Mouse (Mus musculus) WW6 (cell line): Measurements from ENCODE around the gene Actn1.
"Not testable (repeated sequence)": the region's sequence is repeated elsewhere in the genome, so short reads cannot be mapped to it uniquely, and the experiment has no call there.

Experiments
- DNase-seq: peaks from one replicate; pipeline ENCODE4 v3.0.0-alpha.2; 2013; ENCODE audit warnings: low read depth, low spot score

Actn1 gene

DNA sequence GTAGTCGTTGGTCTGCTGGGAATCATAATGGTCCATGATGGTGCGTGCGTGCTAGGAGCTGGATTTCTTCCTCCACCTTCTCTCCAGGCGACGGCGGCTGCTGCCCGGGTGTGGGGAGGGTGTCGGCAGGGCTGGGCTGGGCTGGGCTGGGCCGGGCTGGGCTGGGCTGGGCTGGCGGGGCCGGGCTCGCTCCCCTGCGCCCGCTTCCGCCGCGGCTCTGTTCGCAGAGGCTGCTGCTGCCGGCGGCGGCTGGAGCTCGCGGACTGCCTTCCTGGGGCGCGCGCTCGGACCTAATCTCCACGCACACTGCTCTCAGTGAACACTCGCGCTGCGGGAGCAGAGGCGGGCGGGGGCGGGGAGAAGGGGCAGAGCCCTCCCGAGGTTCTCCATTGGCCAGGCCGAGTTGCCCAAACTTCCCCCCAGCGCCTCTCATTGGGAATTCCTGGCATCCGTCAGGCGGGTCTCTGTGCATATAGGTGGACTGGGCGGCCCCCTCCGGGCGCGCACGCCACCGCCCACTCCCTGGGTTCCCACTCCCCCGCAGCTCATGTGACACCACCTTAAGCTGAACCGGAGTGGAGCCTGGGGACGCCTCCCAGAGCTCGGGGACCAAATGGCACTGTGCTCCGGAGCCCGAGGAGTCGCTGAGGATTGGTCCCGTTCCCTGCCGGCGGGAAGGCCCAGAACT lies at the start of gene Actn1:
Actn1 (minus strand) TSS at position 316 of the 688 bp plus-strand sequence.
- peak; percentile 92 for DNase-seq

DNA sequence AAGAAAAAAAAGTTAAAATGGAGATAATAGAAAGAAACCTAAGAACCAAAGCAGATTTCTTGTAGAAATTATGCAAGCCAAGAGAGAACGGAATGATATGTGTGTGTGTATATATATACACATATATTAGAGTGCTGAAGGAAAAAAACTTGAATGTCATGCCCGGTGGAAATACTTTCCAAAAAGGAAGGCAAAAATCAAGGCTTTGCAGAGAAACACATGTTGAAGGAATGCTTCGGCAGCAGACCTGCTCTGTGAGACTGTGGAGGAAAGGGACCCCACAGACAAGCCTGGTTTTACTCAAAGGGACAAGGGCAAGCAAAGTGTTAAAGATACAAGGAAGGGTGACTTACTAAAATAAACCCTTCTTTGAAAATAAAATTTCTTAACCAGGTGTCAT lies 47.4 kb upstream of the Actn1 start:
- no peak for DNase-seq

DNA sequence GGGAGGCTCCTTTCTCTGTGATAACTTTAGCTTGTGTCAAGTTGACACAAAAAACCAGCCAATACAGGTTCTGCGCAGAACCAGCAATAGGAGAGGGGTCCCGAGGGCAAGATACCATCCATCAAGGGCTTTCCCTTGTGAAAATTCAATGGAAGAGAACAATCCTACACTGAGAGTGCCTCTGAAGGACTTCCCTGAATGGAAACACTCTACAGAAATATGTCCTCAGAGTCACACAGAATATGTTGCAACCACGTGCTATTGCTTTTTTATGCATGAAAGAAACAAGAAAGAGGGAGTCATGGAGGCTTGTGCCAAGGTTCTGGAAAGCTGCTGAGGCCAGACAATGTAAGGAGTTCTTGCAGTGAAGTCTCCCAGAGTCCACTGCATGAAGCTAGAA lies 44.3 kb upstream of the Actn1 start:
- DNase-seq, result no peak

DNA sequence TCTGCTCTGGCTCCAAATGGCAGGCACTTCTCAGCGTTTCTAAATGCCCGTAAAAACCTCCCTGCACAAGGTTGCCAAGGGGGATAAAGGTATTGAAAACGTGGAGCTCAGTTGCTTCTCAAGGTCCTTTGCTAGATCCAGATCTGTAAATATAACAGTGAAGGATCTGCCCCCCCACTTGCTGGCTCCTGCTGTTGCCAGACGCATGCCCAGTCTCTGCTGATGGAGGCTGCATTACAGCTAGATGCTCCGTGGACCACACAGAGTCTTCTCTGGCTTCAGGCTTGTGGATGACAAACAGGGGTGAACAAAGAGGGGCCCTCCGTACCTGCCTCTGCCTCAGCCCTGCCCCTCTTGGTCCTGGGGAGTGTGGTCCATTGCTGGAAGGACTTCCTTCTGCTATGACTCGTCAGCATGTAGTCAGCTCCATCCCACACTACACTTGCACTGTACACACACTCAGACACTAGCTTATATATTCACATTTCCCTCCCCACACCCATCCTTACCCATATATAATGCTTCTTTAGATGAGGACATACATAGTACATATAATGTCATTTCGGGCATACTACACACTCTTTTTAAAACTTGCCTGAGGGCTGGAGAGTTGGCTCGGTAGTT lies 40.8 kb upstream of the Actn1 start:
- no peak for DNase-seq

DNA sequence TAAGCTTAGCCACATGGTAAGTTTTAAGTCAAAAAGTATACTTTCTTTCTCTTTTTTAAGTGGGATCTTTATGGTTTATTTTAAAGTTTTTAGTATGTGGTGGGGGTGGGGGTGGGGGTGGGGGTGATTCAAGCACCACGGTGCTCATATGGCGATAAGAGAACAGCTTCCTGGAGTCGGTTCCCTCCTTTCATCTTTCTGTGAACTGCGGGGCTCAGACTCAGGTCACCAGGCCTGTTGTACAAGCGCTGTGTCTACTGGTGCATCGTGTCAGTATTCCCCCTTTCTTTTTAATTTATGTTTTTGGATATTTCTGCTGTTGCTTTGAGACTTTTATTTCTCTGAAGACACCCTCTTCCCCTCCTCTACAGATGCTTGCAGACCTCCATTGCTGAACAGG lies 38.5 kb upstream of the Actn1 start:
- no peak for DNase-seq

DNA sequence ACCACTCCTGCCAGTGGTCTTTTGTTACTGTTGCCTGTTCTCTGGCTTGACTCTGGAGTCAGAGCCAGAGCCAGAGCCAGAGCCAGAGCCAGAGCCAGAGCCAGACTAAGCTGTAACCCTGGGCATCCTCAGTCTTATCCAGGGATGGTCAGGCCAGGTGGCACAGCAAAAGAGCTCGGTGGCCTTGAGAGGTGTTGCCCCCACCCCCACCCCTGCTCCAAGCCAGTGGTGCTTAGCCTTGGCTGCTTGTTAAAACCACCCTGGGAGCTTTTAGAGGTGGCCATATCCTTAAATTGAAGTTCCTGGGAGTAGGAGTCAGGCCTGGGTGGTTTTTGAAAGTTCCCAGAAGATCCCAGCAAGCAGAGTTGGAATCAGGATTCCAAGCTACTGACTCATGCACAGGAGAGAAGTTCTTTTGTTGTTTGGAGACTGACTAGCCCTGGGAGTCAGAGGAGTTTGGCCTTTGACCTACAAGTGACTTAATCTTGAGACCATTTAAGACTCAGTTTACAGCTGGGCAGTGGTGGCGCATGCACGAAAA lies 31.8 kb upstream of the Actn1 start:
- DNase-seq, result no peak

DNA sequence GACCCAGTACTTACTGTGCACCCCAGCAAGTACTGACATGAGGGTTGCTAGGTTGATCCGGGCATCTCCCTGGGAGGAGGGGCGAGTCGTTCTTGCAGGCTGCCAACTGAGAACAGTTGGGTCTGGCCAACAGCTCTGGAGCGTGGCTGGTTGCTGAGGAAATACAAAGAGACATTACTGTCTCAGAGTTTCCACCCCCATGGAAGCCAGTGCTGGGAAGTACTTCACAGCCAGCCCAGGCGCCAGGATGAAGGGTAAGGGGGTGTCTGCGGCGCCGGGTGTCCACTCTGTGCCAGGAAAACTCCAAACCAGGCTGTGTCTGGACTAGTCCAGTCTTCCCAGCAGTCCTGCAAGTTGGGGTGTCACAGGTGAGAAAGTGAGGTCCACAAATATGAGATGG lies 30.8 kb upstream of the Actn1 start:
- DNase-seq, result no peak

DNA sequence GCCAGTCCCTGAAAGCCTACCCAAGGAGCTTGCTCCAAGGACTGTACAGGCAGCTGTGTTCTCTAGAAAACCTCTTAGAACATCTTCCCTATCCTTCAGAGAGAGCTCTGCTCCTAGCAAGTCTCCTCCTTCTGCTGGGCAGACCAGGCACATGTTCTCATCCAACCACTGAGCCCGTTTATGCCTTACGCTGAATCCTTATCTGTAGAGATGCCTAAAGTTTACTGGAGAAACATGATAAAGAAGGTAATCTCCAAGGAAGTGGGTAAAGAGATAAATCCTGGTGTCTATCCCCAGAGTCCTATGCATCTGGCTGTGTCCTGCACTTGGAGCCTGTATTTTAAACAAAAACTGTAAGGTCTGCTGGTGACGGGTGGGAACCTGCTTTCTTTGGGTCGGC lies 30.3 kb upstream of the Actn1 start:
- no peak for DNase-seq

DNA sequence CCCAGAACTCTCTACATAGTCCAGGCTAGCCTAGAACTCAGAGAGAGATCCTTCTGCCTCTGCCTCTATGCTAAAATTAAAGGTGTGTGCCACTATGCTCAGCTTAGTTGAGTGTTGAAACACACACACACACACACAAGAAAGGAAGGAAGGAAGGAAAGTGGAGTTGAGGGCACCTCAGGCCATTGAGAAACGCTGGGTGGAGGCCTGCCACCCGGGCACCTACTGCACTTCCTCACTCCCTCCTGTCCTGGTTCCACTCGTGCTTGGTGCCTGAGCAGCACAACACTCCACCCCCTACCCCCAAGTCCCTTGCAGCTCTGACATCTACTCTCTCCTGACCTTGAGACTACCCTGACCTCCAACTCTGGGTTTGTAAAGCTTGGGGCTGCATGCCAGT lies 29.6 kb upstream of the Actn1 start:
- DNase-seq, result no peak

DNA sequence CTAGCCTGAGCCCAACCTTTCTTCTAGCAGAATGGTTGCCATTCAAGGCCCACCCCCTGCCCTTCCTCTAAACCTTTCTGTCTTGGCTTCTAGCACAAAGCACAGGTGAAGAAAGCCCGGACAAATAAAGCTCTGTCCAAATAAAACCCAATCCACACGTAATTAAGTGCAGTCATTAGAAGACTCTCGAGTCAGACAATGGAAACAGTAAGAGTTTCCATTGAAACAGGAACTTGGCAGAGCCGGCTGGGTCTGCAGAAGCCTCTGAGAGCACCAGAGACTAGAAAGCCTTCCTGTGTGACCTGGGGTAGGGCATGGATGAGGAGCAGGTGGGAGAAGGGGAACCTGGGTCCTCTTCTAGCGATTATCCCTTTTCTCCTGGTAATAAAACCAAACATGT lies 25.7 kb upstream of the Actn1 start:
- DNase-seq, result no peak

DNA sequence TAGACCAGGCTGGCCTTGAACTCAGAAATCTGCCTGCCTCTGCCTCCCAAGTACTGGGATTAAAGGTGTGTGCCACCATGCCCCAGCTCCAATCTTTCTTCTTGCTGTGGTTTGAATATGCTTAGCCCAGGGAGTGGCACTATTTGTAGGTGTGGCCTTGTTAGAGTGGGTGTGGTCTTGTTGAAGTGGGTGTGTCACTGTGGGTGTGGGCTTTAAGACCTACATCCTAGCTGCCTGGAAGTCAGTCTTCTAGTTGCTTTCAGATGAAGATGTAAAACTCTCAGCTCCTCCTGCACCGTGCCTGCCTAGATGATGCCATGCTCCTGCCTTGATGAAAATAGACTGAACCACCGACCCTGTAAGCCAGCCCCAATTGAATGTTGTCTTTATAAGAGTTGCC lies 24.1 kb upstream of the Actn1 start:
- DNase-seq, result not testable (repeated sequence)

DNA sequence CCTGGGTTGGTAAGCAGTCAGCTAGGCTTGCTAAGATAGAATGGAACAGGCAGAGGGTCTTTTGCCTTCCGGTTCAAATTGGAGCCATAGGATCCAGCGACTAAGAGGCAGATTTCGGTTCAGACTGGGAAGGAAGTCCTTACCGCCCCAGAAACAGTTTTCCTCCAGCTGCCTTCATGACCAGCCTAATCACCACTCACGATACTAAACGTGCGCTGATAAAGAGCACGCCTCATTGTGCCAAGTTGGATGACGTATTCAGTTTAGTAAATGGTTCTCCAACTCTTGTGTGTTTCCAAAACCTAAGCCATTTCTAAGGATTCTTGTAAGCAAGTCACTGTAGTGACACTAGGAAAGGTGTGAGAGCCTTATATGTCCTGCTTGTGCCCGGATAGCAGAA lies 18.7 kb upstream of the Actn1 start:
- DNase-seq, result no peak

DNA sequence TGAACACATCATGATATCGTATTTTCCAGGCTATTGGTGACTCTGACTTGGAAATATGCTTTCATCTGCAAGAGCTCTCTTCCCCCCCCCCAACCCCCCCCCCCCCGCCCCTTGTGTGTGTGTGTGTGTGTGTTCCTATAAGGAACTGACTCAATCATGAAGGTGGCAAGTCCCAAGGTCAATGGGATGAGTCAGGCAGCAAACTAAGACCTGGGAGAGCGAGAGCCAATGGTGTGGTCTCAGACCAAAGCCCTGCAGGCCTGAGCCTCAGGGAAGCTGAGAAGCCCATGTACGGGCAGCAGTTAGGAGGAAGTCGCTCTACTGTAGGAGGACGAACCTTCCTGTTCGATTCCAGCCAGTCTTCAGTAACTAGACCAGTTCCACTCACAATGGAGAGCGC lies 17.3 kb upstream of the Actn1 start:
- no peak for DNase-seq

DNA sequence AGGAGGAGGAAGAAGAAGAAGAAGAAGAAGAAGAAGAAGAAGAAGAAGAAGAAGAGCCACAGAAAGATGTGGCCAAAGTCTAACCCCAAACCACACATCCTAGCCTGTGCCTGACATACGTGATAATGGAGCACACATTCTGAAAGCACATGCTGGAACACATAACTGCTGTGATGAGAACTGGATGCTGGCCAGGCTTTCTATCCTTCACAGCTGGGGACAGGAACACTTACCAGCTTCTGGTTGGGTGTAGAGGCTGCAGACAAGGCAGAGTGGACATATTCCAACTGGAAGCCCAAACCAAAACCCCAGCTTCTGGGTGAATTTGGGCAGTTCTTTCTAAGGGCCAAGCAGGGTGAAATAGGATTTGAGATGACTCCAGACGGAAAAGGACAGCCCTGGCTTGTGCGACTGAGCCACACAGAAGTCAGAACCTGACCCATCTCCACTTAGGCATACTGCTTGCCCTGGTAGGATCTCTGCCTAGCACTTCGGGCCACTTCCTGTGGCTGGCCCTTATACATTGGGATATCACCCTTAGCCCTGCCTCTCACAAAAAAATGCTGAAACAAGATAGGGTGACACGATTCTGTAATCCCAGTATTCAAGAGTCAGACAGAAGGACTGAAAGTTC lies 15.1 kb upstream of the Actn1 start:
- no peak for DNase-seq

DNA sequence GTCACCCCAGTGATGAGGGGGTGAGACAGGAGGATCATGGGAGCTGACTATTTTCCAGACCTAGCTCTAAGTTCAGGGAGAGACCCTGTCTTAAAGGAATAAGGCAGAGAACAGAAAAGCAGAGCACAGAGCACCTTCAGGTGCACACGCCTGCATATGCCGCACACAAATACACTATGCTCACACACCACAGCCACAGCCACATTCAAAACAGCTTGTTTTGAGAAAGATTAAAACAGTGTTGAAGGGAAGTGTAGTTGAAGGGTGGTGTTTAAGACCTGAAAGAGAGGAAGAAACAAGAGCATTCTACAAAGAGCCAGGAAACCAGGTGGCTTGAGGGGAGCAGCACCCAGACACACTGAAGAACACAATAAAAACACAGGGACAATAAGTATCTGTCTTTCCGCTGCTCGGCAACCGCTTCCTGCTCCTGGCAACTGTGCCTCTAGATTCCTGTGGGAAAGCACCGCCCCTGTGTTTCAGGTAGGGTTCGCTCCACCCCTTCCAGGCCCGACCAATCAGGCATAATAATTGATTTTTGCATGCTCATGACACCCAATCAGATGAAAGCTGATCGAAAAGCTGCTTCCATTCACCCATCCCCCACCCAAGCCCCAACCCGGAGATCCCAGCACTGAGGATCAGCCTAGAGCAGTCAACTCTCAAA lies 13.0 kb upstream of the Actn1 start:
- DNase-seq, result peak; percentile 83

DNA sequence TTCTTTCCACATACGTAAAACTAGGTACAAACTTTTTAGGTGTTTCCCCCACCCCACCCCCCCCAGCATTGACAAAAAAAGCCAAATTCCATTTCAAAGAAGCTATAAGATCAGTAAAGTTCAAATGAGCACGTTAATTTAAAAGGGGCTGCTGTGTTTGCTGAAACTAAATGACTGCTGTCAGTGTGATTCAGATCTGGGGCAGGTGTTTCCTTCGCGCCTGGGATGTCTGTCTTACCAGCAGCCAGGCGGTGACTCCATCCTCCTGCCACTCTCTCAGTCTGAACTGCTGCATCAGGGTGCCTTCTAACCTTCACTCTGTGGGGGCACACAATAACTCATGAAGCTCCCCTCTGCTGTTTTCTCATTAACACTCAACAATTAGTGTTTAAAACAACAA lies 11.6 kb upstream of the Actn1 start:
- no peak for DNase-seq

DNA sequence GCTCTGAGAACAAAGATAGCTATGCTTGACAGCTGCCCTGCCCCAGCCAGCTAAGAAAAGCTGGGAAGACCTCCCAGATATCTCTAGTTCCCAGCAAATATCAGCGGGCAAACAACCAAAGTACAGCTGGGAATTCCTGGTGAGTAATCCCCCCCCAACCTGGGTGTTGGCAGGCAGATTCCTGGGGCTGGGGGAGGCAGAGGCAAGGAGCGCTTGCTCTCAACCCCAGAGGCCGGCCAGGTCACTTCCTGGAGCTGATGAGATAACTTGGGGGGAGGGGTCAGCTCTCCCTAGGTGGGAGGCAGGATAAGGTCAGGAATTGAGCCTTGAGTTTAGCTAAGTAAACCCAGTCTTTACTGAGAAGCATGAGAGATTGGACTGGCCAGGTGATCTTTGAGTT lies 10.8 kb upstream of the Actn1 start:
- no peak for DNase-seq

DNA sequence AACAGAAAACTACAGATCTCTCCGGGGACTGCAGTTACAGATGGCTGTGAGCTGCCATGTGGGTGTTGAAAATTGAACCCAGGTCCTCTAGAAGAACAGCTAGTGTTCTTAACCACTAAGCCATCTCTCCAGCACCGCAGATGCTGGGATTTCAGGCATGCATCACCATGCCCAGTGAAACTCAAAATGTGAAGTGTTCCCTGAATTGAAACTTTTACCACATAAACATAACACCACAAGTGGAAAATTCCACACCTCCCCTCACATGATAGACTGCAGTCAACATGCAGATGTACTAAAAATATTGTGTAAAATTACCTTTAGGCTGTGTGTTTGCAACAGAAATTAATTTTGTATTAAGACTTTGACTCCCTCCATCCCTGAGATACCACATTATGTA lies 9.1 kb upstream of the Actn1 start:
- DNase-seq, result no peak

DNA sequence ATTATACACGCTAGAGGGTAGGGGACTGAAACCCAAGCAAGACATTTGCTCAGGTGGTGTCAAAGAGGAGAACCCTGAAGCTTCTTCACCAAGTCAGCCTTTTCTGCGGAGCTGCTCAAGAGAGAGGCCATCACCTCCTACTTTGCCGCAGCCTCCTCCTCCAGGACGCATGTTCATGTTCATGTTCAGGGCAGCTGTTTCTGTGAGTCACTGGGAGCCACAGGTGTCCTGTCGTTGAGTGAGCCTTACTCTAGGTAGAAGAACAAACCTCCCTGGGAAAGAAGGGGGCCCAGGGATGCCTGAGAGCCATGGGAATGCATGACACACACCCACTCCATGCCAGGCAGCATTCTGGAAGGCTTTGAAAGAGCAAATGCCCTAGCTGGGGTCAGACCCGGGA lies 7.8 kb upstream of the Actn1 start:
- no peak for DNase-seq

DNA sequence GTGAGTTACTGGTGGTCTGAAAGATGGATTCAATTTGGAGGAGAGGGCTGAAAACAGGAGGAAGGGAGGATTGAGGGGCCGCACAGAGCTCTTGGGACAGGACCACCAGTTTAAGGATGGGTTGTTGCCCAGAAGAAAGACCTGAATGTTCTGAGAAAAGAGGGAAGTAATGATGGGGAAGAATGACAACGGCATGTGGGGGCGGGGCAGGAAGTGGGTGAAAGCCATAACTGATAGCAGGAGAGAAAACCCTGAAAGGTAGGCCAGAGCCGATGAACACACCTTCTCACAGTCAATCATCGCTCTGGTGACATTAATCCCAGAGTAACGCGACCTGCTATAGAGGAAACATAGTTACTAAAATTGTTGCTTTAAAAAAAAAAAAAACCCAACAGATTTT lies 4.2 kb upstream of the Actn1 start:
- not testable (repeated sequence) for DNase-seq

DNA sequence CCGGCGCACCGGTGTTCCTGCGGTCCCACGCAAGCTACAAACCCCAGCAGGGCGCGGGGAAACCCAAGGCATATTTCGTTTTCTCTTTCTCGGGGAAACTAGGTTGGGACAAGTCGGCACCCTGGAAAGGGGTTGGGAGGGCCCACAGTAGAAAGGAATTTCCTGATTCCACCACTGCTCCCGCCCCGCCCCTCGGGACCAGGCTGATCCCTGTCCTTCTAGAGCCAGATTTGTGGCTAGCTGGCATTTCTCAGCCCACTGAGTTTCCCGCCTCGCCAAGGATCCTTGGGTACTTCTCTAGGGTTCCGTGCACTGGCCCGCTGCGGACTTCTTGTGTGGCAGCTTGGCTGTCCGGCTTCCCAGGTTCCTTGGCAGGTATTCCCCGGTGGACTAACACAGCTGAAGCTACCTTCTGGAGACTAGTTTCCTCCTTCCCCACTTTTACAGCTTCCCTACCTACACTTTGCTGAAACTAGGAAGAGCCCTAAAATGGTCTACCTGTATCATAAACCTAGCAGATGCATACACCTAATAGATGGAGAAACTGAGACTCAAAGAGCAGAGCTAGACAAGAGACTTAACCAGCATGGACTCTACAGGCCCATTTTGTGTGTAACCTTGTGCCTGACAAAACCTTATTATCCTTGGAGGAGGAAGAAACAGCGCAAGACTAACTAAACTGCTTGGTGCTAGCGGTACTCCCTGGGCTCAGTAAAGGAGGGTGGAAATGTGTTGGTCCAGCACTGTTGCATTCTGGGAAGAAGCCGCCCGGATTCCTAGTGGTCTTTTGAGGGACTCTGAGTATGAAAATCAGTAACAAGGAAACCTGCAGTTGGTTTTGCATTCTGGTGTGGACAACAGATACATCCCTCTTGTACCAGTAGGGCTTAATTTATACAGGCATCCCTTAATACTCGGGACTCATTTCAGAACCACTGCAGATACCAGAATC lies 849 bp upstream of the Actn1 start:
- DNase-seq, result no peak
